ENCODE assay signal across 14 mouse cellular contexts in genomic region chrX:147055730-147056129, GRCm38 (mm10).
DNase-seq lines count a peak whose midpoint lies in the region; ATAC-seq lines count a peak whose summit lies in the region.
"Had no signal": no experiment of that assay in that cellular context is flagged by ENCODE, and none has a peak within 500 bp of the region (broad histone marks: within the 10 kb centered on the region; RNA-seq: fewer than 3 reads in every experiment).

No protein-coding gene starts in this region.

- no peak overlapping the region for H3K4me3 ChIP-seq in hindbrain, embryonic 11.5 days (ENCODE audit: low read depth, low read length)
- no peak overlapping the region for H3K4me3 ChIP-seq in hindbrain, embryonic 16.5 days (ENCODE audit: low read length)
- no peak overlapping the region for H3K4me3 ChIP-seq in midbrain, embryonic 11.5 days (ENCODE audit: low read depth, low read length)
- no peak overlapping the region for H3K4me3 ChIP-seq in midbrain, embryonic 10.5 days
- H3K4me3 ChIP-seq: erythroblast, embryonic 14.5 days; hindbrain, embryonic 12.5 days had no signal

- H3K27ac ChIP-seq in hindbrain, embryonic 11.5 days (ENCODE audit: low read depth, low read length) = no peak overlapping the region
- no peak overlapping the region for H3K27ac ChIP-seq in hindbrain, embryonic 16.5 days (ENCODE audit: low read depth, low read length)
- H3K27ac ChIP-seq in midbrain, embryonic 11.5 days (ENCODE audit: low read depth, low read length) = no peak overlapping the region
- H3K27ac ChIP-seq in midbrain, embryonic 10.5 days (replicated peaks) = no peak overlapping the region
- H3K27ac ChIP-seq: hindbrain, embryonic 12.5 days had no signal

- H3K36me3 ChIP-seq in hindbrain, embryonic 11.5 days (ENCODE audit: control insufficient read depth, insufficient read depth, low read length) = no peaks in the 10 kb centered on the region
- no peaks in the 10 kb centered on the region for H3K36me3 ChIP-seq in hindbrain, embryonic 16.5 days (ENCODE audit: control insufficient read depth, insufficient read depth, low read length)
- no peaks in the 10 kb centered on the region for H3K36me3 ChIP-seq in midbrain, embryonic 11.5 days (ENCODE audit: control insufficient read depth, insufficient read depth, low read length)
- no peaks in the 10 kb centered on the region for H3K36me3 ChIP-seq in midbrain, embryonic 10.5 days
- H3K36me3 ChIP-seq: hindbrain, embryonic 12.5 days had no signal

- no peaks in the 10 kb centered on the region for H3K9me3 ChIP-seq in hindbrain, embryonic 11.5 days (ENCODE audit: control insufficient read depth, low read length)
- no peaks in the 10 kb centered on the region for H3K9me3 ChIP-seq in hindbrain, embryonic 16.5 days (ENCODE audit: control insufficient read depth, low read length)
- H3K9me3 ChIP-seq in midbrain, embryonic 11.5 days (ENCODE audit: control insufficient read depth, low read length) = no peaks in the 10 kb centered on the region
- H3K9me3 ChIP-seq in midbrain, embryonic 10.5 days (replicated peaks) = no peaks in the 10 kb centered on the region
- H3K9me3 ChIP-seq: hindbrain, embryonic 12.5 days had no signal

- H3K27me3 ChIP-seq in hindbrain, embryonic 11.5 days (ENCODE audit: control insufficient read depth, insufficient read depth, low read length) = no peaks in the 10 kb centered on the region
- no peaks in the 10 kb centered on the region for H3K27me3 ChIP-seq in hindbrain, embryonic 16.5 days (replicated peaks; ENCODE audit: control insufficient read depth, insufficient read depth, low read length)
- H3K27me3 ChIP-seq in midbrain, embryonic 11.5 days (ENCODE audit: control insufficient read depth, insufficient read depth, low read length) = no peaks in the 10 kb centered on the region
- no peaks in the 10 kb centered on the region for H3K27me3 ChIP-seq in midbrain, embryonic 10.5 days (ENCODE audit: low read depth, poor library complexity, severe bottlenecking)
- H3K27me3 ChIP-seq: hindbrain, embryonic 12.5 days had no signal

- no peaks in the 10 kb centered on the region for H3K4me1 ChIP-seq in hindbrain, embryonic 11.5 days (replicated peaks; ENCODE audit: control insufficient read depth, insufficient read depth, low read length)
- no peaks in the 10 kb centered on the region for H3K4me1 ChIP-seq in hindbrain, embryonic 16.5 days (ENCODE audit: control insufficient read depth, insufficient read depth, low read depth, low read length)
- H3K4me1 ChIP-seq in midbrain, embryonic 11.5 days (ENCODE audit: control insufficient read depth, insufficient read depth, low read length) = no peaks in the 10 kb centered on the region
- no peaks in the 10 kb centered on the region for H3K4me1 ChIP-seq in midbrain, embryonic 10.5 days
- H3K4me1 ChIP-seq: hindbrain, embryonic 12.5 days had no signal

- DNase-seq in hindbrain, embryonic 11.5 days (ENCODE audit: low spot score) = peak; percentile 10
- DNase-seq in midbrain, embryonic 11.5 days (ENCODE audit: low spot score, missing footprints) = no peak
- DNase-seq in midbrain, embryonic 10.5 days (ENCODE audit: low spot score) = no peak
- DNase-seq in ZHBTc4 (ENCODE audit: low read depth, low spot score) = peak; percentile 30
- DNase-seq in mesoderm, embryonic 11.5 days (ENCODE audit: low read depth, low spot score) = peak; percentile 25
- DNase-seq in urinary bladder, postnatal 25 days (ENCODE audit: low spot score) = no peak
- no peak for DNase-seq in frontal cortex, postnatal 10 days (ENCODE audit: low spot score in 2 of 2)
- DNase-seq: adrenal gland, adult 8-10 months; kidney, postnatal 4 days; lung, postnatal 36 days; right cerebral cortex, adult 18-20 months had no signal

- H3K9ac ChIP-seq in hindbrain, embryonic 11.5 days (ENCODE audit: low read depth, low read length) = no peak overlapping the region
- H3K9ac ChIP-seq in hindbrain, embryonic 16.5 days (ENCODE audit: low read depth, low read length) = no peak overlapping the region
- H3K9ac ChIP-seq in midbrain, embryonic 11.5 days (ENCODE audit: low read length) = no peak overlapping the region
- H3K9ac ChIP-seq: hindbrain, embryonic 12.5 days had no signal

- no peak overlapping the region for H3K4me2 ChIP-seq in hindbrain, embryonic 11.5 days (replicated peaks; ENCODE audit: low read depth, low read length)
- no peak overlapping the region for H3K4me2 ChIP-seq in hindbrain, embryonic 16.5 days (ENCODE audit: low read length)
- H3K4me2 ChIP-seq in midbrain, embryonic 11.5 days = no peak overlapping the region
- H3K4me2 ChIP-seq: hindbrain, embryonic 12.5 days had no signal

- ATAC-seq in hindbrain, embryonic 11.5 days (ENCODE audit: low FRiP score) = no peak
- ATAC-seq in hindbrain, embryonic 16.5 days = no peak
- ATAC-seq in midbrain, embryonic 11.5 days (ENCODE audit: low FRiP score) = peak; percentile 11; the same call in 1 of the 2 replicates

- WGBS in hindbrain, embryonic 11.5 days = 25% methylated on average over 3 of the region's 3 CpGs
- WGBS in hindbrain, embryonic 16.5 days = 29% methylated on average over 3 of the region's 3 CpGs
- WGBS in midbrain, embryonic 11.5 days = 26% methylated on average over 3 of the region's 3 CpGs
- 29% methylated on average over 3 of the region's 3 CpGs for WGBS in midbrain, embryonic 10.5 days

Comparison
In these comparisons a context has a peak if more than half of its experiments do, and no peak if none do; other contexts are left out.
1. DNase-seq: peak in hindbrain, embryonic 11.5 days (single experiment), ZHBTc4 (single experiment) and mesoderm, embryonic 11.5 days (single experiment); none in midbrain, embryonic 11.5 days (single experiment), midbrain, embryonic 10.5 days (single experiment), urinary bladder, postnatal 25 days (single experiment) and frontal cortex, postnatal 10 days (0 of 2).